8 mouse cellular contexts compared by ENCODE assay signal in the genomic region with DNA sequence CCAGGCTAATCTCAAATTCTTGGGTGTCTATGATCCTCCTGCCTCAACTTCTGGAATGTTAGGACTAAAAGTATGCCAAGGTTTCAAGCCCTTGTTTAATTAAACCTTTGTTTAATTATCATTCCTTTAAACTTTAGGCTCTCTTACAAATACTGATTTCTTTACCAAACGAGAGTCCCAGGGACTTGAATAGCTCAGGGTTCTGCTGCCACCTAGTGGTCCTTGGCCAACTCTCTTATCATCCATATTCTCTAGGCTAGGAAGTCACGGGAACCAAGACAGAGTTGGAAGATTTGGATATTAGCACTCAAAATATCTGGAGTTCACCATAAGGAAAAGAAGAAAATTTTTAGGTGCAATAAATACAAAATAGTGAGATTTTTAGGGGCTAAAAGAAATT. TPM values are rescaled to one million over a fixed set of nuclear protein-coding genes. Genes with fewer than 3 reads are reported as not detected.
A peak's percentile ranks its signal among the peaks of the same experiment; 100 is the strongest.
DNase-seq lines count a peak whose midpoint lies in the region; ATAC-seq and TF ChIP-seq lines count a peak whose summit lies in the region.
"Had no signal": no experiment of that assay in that cellular context is flagged by ENCODE, and none has a peak within 500 bp of the region (broad histone marks: within the 10 kb centered on the region; RNA-seq: fewer than 3 reads in every experiment).

No protein-coding gene starts in this region.

- DNase-seq in adipocyte (ENCODE audit: low spot score), result peak; percentile 94
- DNase-seq in heart, adult 8-10 months (ENCODE audit: low spot score), result peak; percentile 72
- DNase-seq in layer of hippocampus, adult 9-10 months (ENCODE audit: low spot score), result peak; percentile 84
- DNase-seq in lung, postnatal 36 days, result peak; percentile 93
- DNase-seq in spleen, adult 18-20 months, result peak; percentile 13 to 69

- no peaks in the 10 kb centered on the region for H3K9me3 ChIP-seq in ES-Bruce4 (replicated peaks; ENCODE audit: control insufficient read depth, insufficient read depth, low read length, poor library complexity, severe bottlenecking)
- H3K9me3 ChIP-seq: midbrain, embryonic 12.5 days had no signal

- no peak for TF ChIP-seq EP300 in ES-Bruce4 (IDR thresholded peaks at IDR 0.05; ENCODE audit: insufficient read depth, low read depth, low read length)

- H3K36me3 ChIP-seq in ES-Bruce4 (ENCODE audit: control insufficient read depth, insufficient read depth, low read length, poor library complexity, severe bottlenecking), result no peaks in the 10 kb centered on the region
- H3K36me3 ChIP-seq: midbrain, embryonic 12.5 days had no signal

- TF ChIP-seq POLR2A in ES-Bruce4 (IDR thresholded peaks at IDR 0.05; ENCODE audit: insufficient read depth, low read length), result no peak

- H3K4me1 ChIP-seq in ES-Bruce4 (ENCODE audit: control insufficient read depth, insufficient read depth, low read length), result no peaks in the 10 kb centered on the region
- H3K4me1 ChIP-seq: midbrain, embryonic 12.5 days had no signal

- no peaks in the 10 kb centered on the region; the same call in 1 of the 2 replicates for H3K27me3 ChIP-seq in ES-Bruce4 (ENCODE audit: control insufficient read depth, insufficient read depth, low read length, poor library complexity, severe bottlenecking)
- H3K27me3 ChIP-seq: midbrain, embryonic 12.5 days had no signal

- H3K9ac ChIP-seq in ES-Bruce4 (ENCODE audit: low read depth, poor library complexity, severe bottlenecking), result no peak overlapping the region
- H3K9ac ChIP-seq: midbrain, embryonic 12.5 days had no signal

- peak; percentile 87 for ATAC-seq in common myeloid progenitor, adult 5-6 weeks (replicated peaks; ENCODE audit: low read depth, poor library complexity, severe bottlenecking)

- H3K4me3 ChIP-seq in ES-Bruce4 (ENCODE audit: low read depth, low read length), result no peak overlapping the region
- H3K4me3 ChIP-seq: midbrain, embryonic 12.5 days had no signal

- H3K27ac ChIP-seq in ES-Bruce4 (ENCODE audit: insufficient read depth, low read length), result no peak overlapping the region
- H3K27ac ChIP-seq: midbrain, embryonic 12.5 days had no signal

- peak; percentile 19 for TF ChIP-seq CTCF in ES-Bruce4 (IDR thresholded peaks at IDR 0.05; ENCODE audit: low read depth, low read length)

RNA-seq across cellular contexts. Expression of a gene that starts 28.0 kb away (rescaled TPM):
- 24.0 and 26.3 TPM in 2 replicates for polyA plus RNA-seq in ES-Bruce4 (2011; ENCODE audit: insufficient read depth, insufficient read length, low read depth, missing spikeins)
- 26.4 and 27.2 TPM in 2 replicates for total RNA-seq in common myeloid progenitor, adult 5-6 weeks (2017)
- total RNA-seq in heart, adult 8-10 months (2022), result 10 to 100 TPM; 27.1 to 53.5 (median 32.2) TPM

RNA-seq across cellular contexts. Expression of a gene that starts 35.8 kb away (rescaled TPM):
- 0.48 and 0.55 TPM in 2 replicates for polyA plus RNA-seq in ES-Bruce4 (2011; ENCODE audit: insufficient read depth, insufficient read length, low read depth, missing spikeins)
- total RNA-seq in common myeloid progenitor, adult 5-6 weeks (2017), result not detected in 2 replicates
- total RNA-seq in heart, adult 8-10 months (2022), result under 1 TPM in 1 of 4 experiments, not detected in 3; 0.22 TPM
- polyA plus RNA-seq: midbrain, embryonic 12.5 days had no signal

Comparison
In these comparisons a context has a peak if more than half of its experiments do, and no peak if none do; other contexts are left out.
1. DNase-seq: peak in every context shown above with its lines; median percentile 94 in adipocyte; 93 in lung, postnatal 36 days; 84 in layer of hippocampus, adult 9-10 months; 72 in heart, adult 8-10 months; 41 in spleen, adult 18-20 months.